Mouse (Mus musculus): ENCODE results near the gene Mup10.
"Not testable (repeated sequence)": the region's sequence is repeated elsewhere in the genome, so short reads cannot be mapped to it uniquely, and the experiment has no call there.

The Mup10 gene

GRCm38 (mm10) chr4:60582099-60582498, at the start of gene Mup10:
Gene Mup10, minus strand, starts transcription at chr4:60582199.
- not testable (repeated sequence) for DNase-seq (ENCODE audit: low read depth, low spot score)

All from retina, postnatal 7 days (tissue).